Mouse (Mus musculus): ENCODE measurements at regions not wholly inside any gene's neighbourhood (a gene's known extent, or its start where the extent isn't known, plus 50 kb on each side); places are given as distances from the start of the nearest gene placed in this dataset.

DNA sequence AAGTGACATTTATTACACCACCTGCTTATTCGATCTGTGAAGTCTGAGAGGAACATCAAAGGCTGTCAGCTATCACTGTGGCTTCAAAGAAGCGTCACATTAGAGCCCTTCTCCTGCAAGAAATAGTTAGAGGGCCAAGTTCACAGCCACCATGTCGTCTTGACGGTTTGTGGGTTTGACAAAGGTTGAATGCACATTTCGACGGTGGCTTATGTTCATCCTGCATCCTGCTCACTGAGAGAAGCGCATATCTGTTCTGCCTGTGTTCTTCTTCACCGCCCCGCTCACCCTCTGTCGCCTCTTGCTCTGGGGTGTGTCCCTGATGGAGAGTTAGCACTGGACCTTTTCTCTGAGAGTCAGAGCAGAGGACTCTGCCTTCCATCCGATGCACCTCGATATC lies 67.2 kb upstream of the 1700021F07Rik start:
- no peak for ATAC-seq (replicated peaks; ENCODE audit: insufficient number of reproducible peaks, low FRiP score, low TSS enrichment)
- Histone ChIP-seq H3K4me2 (no peak overlapping the region), H3K27ac (ENCODE audit: low read depth, low read length) (no peak overlapping the region), H3K36me3 (ENCODE audit: control insufficient read depth, insufficient read depth, low read length) (no peaks in the 10 kb centered on the region), H3K27me3 (ENCODE audit: control insufficient read depth, insufficient read depth, low read length) (no peaks in the 10 kb centered on the region), H3K9me3 (replicated peaks; ENCODE audit: control insufficient read depth, low read length) (peaks cover 10% of the 10 kb centered on the region), H3K9ac (ENCODE audit: low read depth, low read length) (no peak overlapping the region), H3K4me1 (ENCODE audit: control insufficient read depth, insufficient read depth, low read length) (no peaks in the 10 kb centered on the region), H3K4me3 (ENCODE audit: low read depth, low read length) (no peak overlapping the region)
- 88% methylated on average over 12 of the region's 12 CpGs for WGBS (ENCODE audit: insufficient replicate concordance)

DNA sequence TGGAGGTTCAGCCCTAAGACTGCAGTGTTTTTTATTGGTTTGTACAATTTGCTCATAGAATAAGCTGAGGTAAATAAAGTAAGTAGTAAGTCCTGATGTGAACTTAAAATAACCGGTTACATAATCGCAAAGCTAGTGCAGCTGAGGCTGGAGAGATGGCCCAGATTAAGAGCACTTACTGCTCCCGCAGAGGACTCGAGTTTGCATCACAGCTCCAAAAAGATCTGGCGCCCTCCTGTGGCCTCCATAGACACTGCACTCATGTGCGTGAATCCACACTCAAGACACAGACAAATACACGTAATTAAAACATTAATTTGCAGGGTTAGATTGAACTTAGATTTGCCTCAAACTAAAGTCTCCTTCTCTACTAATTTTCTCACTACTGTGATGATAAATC lies 66.3 kb upstream of the 1700021F07Rik start:
- ATAC-seq (replicated peaks; ENCODE audit: insufficient number of reproducible peaks, low FRiP score, low TSS enrichment) = no peak
- Histone ChIP-seq H3K9me3 (replicated peaks; ENCODE audit: control insufficient read depth, low read length) (peaks cover 10% of the 10 kb centered on the region), H3K27ac (ENCODE audit: low read depth, low read length) (no peak overlapping the region), H3K4me2 (no peak overlapping the region), H3K27me3 (ENCODE audit: control insufficient read depth, insufficient read depth, low read length) (no peaks in the 10 kb centered on the region), H3K9ac (ENCODE audit: low read depth, low read length) (no peak overlapping the region), H3K4me3 (ENCODE audit: low read depth, low read length) (no peak overlapping the region), H3K4me1 (ENCODE audit: control insufficient read depth, insufficient read depth, low read length) (no peaks in the 10 kb centered on the region), H3K36me3 (ENCODE audit: control insufficient read depth, insufficient read depth, low read length) (no peaks in the 10 kb centered on the region)
- 72% methylated on average over 7 of the region's 7 CpGs for WGBS (ENCODE audit: insufficient replicate concordance)

DNA sequence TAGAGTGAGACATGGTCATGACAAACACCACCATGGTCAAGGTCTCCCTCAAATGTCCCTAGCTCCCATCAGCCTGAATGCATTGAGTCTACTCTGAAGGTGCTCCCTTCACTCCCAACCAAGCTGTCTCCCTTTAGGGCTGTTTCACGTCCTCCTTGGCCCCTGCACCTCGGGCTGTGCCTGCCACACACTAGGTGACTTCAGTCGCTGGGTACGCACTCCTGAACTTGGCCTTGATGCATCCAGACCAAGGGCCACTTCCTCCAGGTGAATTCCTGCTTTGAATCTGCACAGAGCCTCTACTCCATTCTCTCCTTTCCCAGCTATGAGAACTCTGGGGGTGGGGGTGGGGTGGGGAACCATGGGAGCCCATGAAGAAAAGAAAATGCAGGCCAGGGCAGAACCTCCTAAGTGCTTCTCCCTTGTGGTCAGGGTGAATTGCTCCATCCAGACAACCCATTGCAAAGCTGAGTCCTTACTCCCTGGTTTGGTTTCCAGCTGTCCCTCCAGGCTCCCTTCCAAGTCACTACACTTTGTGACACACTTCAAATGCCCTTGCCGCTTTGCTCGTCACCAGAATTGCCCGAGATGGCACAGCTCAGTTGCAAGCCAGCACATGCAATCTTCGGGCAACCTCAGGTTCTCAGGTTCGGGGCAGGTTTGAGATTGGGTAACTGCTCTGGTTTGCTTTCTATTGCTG lies 65.3 kb upstream of the 1700021F07Rik start:
- Histone ChIP-seq H3K36me3 (ENCODE audit: control insufficient read depth, insufficient read depth, low read length) (no peaks in the 10 kb centered on the region), H3K4me1 (ENCODE audit: control insufficient read depth, insufficient read depth, low read length) (no peaks in the 10 kb centered on the region), H3K27me3 (ENCODE audit: control insufficient read depth, insufficient read depth, low read length) (no peaks in the 10 kb centered on the region), H3K27ac (ENCODE audit: low read depth, low read length) (no peak overlapping the region), H3K4me2 (no peak overlapping the region), H3K9ac (ENCODE audit: low read depth, low read length) (no peak overlapping the region), H3K9me3 (replicated peaks; ENCODE audit: control insufficient read depth, low read length) (peaks cover 13% of the 10 kb centered on the region), H3K4me3 (ENCODE audit: low read depth, low read length) (no peak overlapping the region)
- no peak for ATAC-seq (replicated peaks; ENCODE audit: insufficient number of reproducible peaks, low FRiP score, low TSS enrichment)
- 81% methylated on average over 9 of the region's 9 CpGs for WGBS (ENCODE audit: insufficient replicate concordance)

DNA sequence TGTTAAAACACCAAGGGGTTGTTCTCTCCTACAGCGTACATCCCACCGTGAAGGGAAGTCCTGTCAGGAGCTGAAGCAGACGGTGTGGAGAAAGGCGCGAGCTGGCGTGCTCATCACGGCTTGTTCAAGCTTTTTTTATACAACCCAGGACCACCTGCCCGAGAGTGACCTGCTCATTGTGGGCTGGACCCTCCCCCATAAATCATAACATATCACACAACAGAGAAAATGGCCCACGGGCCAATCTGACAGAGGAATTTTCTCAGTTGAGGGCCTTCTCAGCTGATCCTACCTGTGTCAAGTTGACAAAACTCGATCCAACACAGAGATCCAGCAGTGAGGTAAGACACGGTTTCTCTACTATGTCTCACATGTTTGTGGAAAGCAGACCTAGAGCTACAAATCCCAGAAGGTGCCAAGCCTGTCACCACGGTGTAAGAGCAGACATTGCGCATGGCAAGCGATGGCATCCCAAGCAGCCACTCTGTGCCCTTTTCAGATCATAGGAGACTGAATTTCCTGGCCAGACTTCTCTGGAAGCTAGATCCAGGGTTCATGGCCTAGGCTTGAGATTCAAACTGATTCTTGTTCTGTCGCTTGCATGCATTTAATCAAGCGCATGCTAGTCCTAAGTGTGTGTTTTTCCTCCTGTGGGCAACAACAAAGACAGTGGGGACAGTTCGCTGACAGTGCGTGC lies 64.6 kb upstream of the 1700021F07Rik start:
- Histone ChIP-seq H3K27ac (ENCODE audit: low read depth, low read length) (no peak overlapping the region), H3K4me3 (ENCODE audit: low read depth, low read length) (no peak overlapping the region), H3K36me3 (ENCODE audit: control insufficient read depth, insufficient read depth, low read length) (no peaks in the 10 kb centered on the region), H3K27me3 (ENCODE audit: control insufficient read depth, insufficient read depth, low read length) (no peaks in the 10 kb centered on the region), H3K4me2 (no peak overlapping the region), H3K4me1 (ENCODE audit: control insufficient read depth, insufficient read depth, low read length) (no peaks in the 10 kb centered on the region), H3K9ac (ENCODE audit: low read depth, low read length) (no peak overlapping the region), H3K9me3 (replicated peaks; ENCODE audit: control insufficient read depth, low read length) (peaks cover 13% of the 10 kb centered on the region)
- ATAC-seq (replicated peaks; ENCODE audit: insufficient number of reproducible peaks, low FRiP score, low TSS enrichment) = no peak
- WGBS (ENCODE audit: insufficient replicate concordance) = 89% methylated on average over 18 of the region's 18 CpGs

DNA sequence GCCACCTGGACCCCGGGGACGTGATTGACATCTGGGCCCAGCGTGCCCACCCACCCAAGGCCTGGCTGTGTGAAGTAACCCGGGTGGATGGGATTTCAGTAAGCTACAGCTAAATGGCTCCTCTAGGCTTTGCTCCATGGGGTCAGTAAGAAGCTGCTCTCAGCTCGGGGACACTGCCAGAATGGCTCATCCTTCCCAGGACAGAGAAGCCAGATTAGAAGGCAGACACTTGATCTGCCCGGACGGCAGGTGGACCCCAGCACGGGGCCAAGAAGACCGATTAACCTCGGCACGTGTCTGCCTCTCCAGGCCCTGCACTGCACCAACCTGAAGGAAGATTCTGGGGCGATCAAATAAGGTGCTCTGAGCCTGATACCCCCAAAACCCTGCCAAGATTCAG lies 63.5 kb upstream of the 1700021F07Rik start:
- H3K4me1 ChIP-seq (ENCODE audit: control insufficient read depth, insufficient read depth, low read length) = no peaks in the 10 kb centered on the region

DNA sequence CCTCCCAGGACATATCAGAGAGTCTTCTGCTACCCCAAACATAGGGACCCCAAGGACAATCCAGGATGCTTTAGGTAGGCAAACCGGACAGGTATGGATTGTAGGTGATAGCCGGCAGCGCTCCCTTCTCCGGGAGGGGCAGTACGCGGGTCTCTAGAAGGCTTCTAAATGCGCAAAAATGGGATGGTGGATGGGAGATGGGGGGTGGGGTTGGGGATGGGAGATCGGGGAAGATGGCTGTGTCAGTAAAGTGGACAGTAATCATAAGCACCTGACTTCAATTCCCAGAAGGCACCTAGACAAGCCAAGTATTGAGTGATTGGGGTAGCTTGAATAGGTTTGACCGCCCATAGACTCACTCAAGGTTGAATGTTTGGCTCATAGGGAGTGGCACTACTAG lies 59.1 kb upstream of the 1700021F07Rik start:
- H3K36me3 ChIP-seq (ENCODE audit: control insufficient read depth, insufficient read depth, low read length) = no peaks in the 10 kb centered on the region
- 0 out of 2 replicates have a peak, but pooled peaks cover 3% of the 10 kb centered on the region for H3K9me3 ChIP-seq (replicated peaks; ENCODE audit: control insufficient read depth, low read length)
- no peak overlapping the region for H3K27ac ChIP-seq (ENCODE audit: low read depth, low read length)
- WGBS (ENCODE audit: insufficient replicate concordance) = 93% methylated on average over 9 of the region's 9 CpGs
- no peak for ATAC-seq (replicated peaks; ENCODE audit: insufficient number of reproducible peaks, low FRiP score, low TSS enrichment)
- no peaks in the 10 kb centered on the region for H3K4me1 ChIP-seq (ENCODE audit: control insufficient read depth, insufficient read depth, low read length)
- no peak overlapping the region for H3K4me2 ChIP-seq
- H3K4me3 ChIP-seq (ENCODE audit: low read depth, low read length) = no peak overlapping the region
- no peaks in the 10 kb centered on the region for H3K27me3 ChIP-seq (ENCODE audit: control insufficient read depth, insufficient read depth, low read length)
- H3K9ac ChIP-seq (ENCODE audit: low read depth, low read length) = no peak overlapping the region

More for the DNA sequence above, 63.5 kb upstream of the 1700021F07Rik start:
- H3K27me3 ChIP-seq (ENCODE audit: control insufficient read depth, insufficient read depth, low read length) = no peaks in the 10 kb centered on the region
- H3K36me3 ChIP-seq (ENCODE audit: control insufficient read depth, insufficient read depth, low read length) = no peaks in the 10 kb centered on the region
- H3K9ac ChIP-seq (ENCODE audit: low read depth, low read length) = no peak overlapping the region
- H3K4me3 ChIP-seq (ENCODE audit: low read depth, low read length) = no peak overlapping the region
- 78% methylated on average over 12 of the region's 12 CpGs for WGBS (ENCODE audit: insufficient replicate concordance)
- H3K27ac ChIP-seq (ENCODE audit: low read depth, low read length) = no peak overlapping the region
- H3K4me2 ChIP-seq = no peak overlapping the region
- H3K9me3 ChIP-seq (replicated peaks; ENCODE audit: control insufficient read depth, low read length) = peaks cover 13% of the 10 kb centered on the region
- no peak for ATAC-seq (replicated peaks; ENCODE audit: insufficient number of reproducible peaks, low FRiP score, low TSS enrichment)

DNA sequence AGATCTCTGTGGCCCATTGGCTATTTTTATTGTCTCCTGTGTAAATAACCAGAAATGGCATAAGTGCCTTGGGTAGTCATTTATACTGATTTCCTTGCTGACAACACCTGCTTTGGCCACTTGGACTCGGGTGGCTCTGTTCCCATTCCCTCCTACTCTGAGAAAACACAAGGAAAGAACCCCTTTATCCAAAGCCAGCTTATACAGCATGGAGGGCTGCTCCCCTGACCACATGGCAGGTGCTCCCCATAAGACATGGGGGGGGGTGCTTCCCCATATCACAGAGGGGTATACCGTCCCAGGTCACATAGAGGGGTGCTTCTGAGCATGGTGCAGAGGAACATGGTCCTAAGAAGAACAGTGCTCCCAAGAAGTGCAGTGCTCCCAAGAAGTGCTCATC lies 57.8 kb upstream of the 1700021F07Rik start:
- Histone ChIP-seq H3K4me2 (no peak overlapping the region), H3K27me3 (ENCODE audit: control insufficient read depth, insufficient read depth, low read length) (no peaks in the 10 kb centered on the region), H3K9ac (ENCODE audit: low read depth, low read length) (no peak overlapping the region), H3K4me3 (ENCODE audit: low read depth, low read length) (no peak overlapping the region), H3K9me3 (replicated peaks; ENCODE audit: control insufficient read depth, low read length) (0 out of 2 replicates have a peak, but pooled peaks cover 3% of the 10 kb centered on the region), H3K4me1 (ENCODE audit: control insufficient read depth, insufficient read depth, low read length) (no peaks in the 10 kb centered on the region), H3K27ac (ENCODE audit: low read depth, low read length) (no peak overlapping the region), H3K36me3 (ENCODE audit: control insufficient read depth, insufficient read depth, low read length) (no peaks in the 10 kb centered on the region)
- 83% methylated on average over 2 of the region's 2 CpGs for WGBS (ENCODE audit: insufficient replicate concordance)
- ATAC-seq (replicated peaks; ENCODE audit: insufficient number of reproducible peaks, low FRiP score, low TSS enrichment) = no peak

DNA sequence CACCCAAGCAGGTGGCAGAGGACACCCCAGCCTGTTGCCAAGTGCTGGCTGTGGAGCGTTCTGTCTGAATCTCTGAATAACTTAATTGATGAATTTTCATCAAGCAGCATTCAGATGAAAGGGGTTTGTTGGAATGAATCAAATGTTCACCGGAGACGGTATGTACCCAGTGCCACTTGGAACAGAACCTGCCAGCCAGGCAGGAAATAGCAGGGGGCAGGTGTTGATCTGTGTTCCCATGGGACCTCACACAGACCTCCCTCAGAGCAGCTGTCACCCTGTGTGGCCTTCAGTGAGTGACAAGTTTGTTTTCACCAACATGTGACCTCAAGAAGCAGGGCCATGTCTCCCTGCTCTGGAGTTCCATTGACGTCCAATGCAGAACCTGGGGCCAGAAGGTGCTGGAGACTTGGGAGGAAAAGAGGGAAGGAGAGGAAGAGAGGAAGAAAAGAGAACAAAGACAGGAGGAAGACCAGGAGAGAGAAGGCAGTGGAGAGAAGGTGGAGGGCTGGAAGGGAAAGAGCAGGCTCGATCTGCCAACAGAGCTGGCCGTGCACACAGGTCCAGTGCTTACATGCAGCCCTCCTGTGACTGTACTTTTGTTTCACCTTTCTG lies 57.3 kb upstream of the 1700021F07Rik start:
- no peak overlapping the region for H3K4me3 ChIP-seq (ENCODE audit: low read depth, low read length)
- no peak overlapping the region for H3K9ac ChIP-seq (ENCODE audit: low read depth, low read length)
- 0 out of 2 replicates have a peak, but pooled peaks cover 3% of the 10 kb centered on the region for H3K9me3 ChIP-seq (replicated peaks; ENCODE audit: control insufficient read depth, low read length)
- H3K36me3 ChIP-seq (ENCODE audit: control insufficient read depth, insufficient read depth, low read length) = no peaks in the 10 kb centered on the region
- H3K27ac ChIP-seq (ENCODE audit: low read depth, low read length) = no peak overlapping the region
- no peaks in the 10 kb centered on the region for H3K27me3 ChIP-seq (ENCODE audit: control insufficient read depth, insufficient read depth, low read length)
- ATAC-seq (replicated peaks; ENCODE audit: insufficient number of reproducible peaks, low FRiP score, low TSS enrichment) = no peak
- no peak overlapping the region for H3K4me2 ChIP-seq
- no peaks in the 10 kb centered on the region for H3K4me1 ChIP-seq (ENCODE audit: control insufficient read depth, insufficient read depth, low read length)
- 65% methylated on average over 6 of the region's 6 CpGs for WGBS (ENCODE audit: insufficient replicate concordance)
